Mouse (Mus musculus) gastrocnemius, postnatal 25 days (tissue): ENCODE results near the gene Rif1. TPM values are rescaled to one million over a fixed set of nuclear protein-coding genes. Genes with fewer than 3 reads are reported as not detected.
"Not testable (repeated sequence)": the region's sequence is repeated elsewhere in the genome, so short reads cannot be mapped to it uniquely, and the experiment has no call there.

Experiments
- DNase-seq: peaks from one replicate; pipeline ENCODE4 v3.0.0; 2022
- total RNA-seq, 2 experiments: library from RNA; stranded (reverse); gene quantifications; 1 replicate in 1 of 2; 2 replicates in 1 of 2; pipeline ENCODE4 v1.2.3; 2021

The Rif1 gene
- total RNA-seq, 2 experiments from 2014 or later, result 9.0 to 10.4 TPM

DNA sequence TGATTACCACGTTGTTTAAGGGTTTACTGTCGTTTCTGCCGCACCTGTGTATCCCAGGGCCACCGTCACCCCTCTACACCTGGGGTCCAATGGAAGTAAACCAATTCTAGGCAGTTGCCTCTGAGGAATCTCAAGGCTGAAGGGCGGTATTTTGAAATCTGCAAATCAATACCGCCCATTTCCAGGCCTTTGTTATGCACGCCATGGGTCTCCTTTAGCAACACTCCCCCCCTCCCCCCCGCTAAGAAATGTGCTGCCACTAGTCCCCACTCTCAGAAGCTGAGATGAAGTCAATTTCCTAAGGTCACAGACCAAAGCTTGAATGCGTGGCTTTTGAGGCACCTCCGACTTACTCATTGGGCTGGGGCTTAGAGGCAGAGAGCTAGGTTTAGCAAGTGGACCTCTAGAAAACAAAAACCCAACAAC, 554 bp upstream of the Rif1 start:
- no peak for DNase-seq

GRCm38 (mm10) chr2:52073141-52073904, 691 bp downstream of the Rif1 start:
- no peak for DNase-seq

DNA sequence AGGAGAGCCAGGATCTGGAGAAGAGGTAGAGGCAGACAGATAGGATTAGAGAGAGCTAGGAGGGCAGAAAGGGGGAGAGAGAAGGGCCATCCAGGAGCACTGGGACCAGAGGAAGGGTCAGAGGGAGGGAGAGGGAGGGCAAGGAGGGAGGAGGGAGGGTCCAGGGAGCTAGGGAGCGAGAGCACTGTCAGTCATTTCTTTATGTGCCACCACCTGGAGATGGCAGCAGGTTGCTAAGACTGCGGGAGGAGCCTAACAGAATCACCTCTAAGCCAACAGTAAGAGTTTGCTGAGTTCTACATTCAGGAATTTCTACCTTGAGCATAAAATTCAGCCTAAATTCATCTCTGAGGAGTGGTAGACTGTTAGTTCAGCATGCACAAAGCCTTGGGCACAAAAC, 6.0 kb downstream of the Rif1 start:
- no peak for DNase-seq

DNA sequence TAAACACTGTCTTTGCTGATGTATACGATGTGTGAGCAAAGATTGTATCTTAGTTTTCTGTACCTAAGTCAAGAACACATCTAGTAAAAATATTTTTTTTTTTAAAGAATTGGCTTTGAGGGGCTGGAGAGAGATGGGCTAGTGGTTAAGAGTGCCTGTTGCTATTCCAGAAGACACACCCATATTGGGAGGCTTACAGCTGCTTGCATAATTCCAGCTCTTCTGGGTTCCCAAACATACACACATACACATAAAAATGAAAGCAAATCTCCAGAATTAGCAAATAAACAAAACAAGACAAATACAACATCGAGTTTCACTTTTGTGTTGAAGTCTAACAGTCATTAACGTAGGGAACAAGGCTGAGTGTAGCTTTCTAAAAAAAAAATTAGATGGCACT, 11.4 kb downstream of the Rif1 start:
- DNase-seq, result no peak

DNA sequence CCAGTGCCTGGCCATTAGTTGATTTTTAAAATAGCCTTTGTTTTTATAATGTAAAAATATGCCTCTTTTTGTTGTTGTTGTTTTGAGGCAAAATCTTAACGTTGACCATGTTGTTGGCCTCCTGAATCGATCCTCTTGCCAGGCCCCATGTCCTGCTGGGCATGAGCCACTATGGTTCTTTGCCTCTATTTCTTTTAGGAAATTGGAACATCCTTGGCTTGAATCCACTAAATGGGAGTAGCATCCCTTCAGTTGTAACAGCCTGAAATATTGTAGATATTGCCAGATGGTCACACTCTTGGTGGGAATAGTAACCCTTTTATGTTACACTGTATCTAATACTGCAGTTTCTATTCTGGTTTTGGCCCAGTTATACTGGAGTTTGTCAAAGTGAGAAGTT, 11.9 kb downstream of the Rif1 start:
- DNase-seq, result no peak

DNA sequence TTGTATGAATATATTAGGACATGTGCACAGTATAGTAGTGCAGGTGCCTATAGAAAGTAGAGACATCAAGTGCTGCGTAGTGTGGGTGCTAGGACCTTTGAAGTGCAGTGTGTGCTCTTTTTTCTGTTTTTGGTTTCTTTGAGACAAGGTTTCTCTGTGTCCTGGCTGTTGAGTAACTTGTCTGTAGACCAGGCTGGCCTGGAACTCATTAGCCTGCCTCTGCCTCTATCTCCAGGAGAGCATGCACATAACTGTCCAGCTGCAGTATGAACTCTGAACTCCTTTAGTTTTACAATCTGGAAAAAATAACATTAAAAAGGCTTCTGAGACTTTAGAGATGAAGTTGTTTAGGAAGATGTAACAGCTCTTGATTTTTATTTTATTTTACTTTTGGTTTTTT, 41.5 kb downstream of the Rif1 start:
- no peak for DNase-seq

DNA sequence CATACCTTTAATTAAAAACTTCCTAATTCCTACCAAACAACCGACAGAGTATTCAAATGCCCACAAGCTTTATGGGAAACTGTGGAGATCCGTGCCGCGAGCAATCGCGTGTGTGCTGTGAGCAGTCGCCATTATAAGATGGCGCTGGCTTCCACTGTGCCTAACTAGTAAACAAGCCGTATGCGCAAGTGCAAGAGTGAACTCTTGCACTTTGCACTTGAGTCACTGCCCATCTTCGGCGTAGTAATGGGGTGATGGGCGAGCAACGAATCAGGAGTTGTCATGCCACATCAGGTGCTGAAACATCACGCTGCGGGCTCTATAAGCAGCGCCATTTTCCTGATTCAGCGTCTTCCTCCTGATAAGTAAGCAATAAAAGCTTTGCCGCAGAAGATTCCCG, 58.7 kb downstream of the Rif1 start:
- DNase-seq, result not testable (repeated sequence)

- DNase-seq, result peak; percentile 48
These were observed 60.7 kb downstream of the Rif1 start for GRCm38 (mm10) chr2:52133351-52133750.

DNA sequence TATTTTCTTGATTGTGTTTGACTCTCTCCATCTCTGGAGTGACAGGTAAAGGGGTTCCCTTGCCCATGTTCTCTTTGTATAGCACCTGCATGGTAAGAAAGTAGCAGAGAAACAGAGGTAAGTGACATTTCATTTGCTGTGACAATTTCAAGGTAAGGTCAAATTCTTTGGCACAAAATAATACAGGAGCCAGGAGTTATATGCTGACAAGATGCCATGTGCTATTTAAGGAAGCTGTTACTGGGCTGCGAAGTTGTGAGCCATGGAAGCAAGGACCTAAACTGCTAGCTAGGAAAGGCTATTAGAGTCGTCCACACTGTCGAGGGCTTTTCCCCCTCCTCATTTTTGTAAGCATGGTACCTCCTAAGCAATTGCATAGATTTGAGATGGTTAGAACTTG, 80.4 kb downstream of the Rif1 start:
- DNase-seq, result no peak

DNA sequence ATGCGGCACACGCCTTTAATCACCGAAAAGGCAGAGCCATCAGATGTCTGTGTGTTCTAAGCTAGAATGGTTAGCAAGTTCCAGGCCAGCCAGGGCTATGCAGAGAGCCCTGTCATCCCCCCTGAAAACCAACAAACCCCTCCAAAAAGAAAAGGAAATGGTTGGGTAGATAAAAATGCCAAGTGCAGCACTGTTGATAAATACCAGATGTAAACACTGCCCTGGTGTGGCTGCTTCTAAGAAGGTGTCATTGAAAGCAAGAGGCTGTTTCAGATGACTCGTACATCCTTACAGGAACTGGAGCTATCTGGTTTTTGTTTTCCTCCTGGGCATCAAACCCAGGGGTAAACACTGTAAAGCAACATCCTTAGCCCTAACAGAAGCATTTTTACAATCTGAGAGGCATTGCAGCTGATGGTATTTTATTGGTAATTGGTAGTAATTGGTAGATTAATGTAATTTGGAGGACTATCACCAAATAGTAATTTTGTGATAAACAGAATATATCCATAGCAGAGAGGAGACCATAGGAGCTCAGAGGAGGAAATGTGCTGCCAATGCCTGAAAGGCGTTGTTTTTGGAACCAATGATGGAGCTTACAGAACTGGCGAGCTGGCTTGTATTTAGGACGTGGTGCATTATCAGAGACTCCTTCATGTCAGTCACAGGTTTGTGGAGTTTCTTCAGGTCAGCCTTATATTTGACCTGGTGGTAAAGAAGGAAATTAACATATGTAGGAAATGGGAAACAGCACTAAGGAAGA, 96.8 kb downstream of the Rif1 start:
- DNase-seq, result no peak

Other genes starting within 250 kb of the Rif1 start
- gene Rbm43, start 137.7 kb upstream of the Rif1 start, total RNA-seq, result 1 to 10 TPM; 1.4 to 1.8 TPM
- 1 to 10 TPM; 2.4 to 3.6 TPM for gene Nmi, start 99.3 kb upstream of the Rif1 start, total RNA-seq
- gene Tnfaip6, start 34.8 kb upstream of the Rif1 start, total RNA-seq, result 1 to 10 TPM; 1.2 to 1.8 TPM